Mouse (Mus musculus): ENCODE results near the gene Slc5a9. TPM values are rescaled to one million over a fixed set of nuclear protein-coding genes. Genes with fewer than 3 reads are reported as not detected.

Gene Slc5a9
- polyA plus RNA-seq, 1 experiment from 2014 or later, result 0.04 TPM

DNA sequence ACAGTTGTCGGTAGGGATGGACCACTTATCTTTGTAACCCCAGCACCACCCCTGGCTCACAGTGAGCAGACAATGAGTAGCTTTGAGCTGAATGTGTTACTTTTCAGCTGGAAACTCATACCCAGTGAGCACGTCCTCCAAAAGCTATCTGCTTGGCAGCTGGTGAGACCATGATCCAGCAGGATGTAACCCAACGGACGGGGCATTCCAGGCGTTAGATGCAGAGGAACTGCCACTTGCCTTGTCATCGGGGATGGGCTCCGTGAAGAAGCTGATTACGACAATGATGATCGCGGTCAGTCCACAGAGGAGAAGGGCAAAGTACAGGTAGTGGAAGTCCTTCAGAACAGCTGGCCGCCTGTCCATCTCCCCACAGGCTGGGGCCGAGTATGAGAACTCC, 19.2 kb downstream of the Slc5a9 start:
- Histone ChIP-seq H3K4me1 (ENCODE audit: control insufficient read depth, low read depth, low read length) (no peaks in the 10 kb centered on the region), H3K36me3 (ENCODE audit: control insufficient read depth, insufficient read depth) (no peaks in the 10 kb centered on the region), H3K4me2 (ENCODE audit: low read depth, low read length) (no peak overlapping the region), H3K27me3 (ENCODE audit: control insufficient read depth, insufficient read depth, low read depth, low read length) (no peaks in the 10 kb centered on the region), H3K27ac (ENCODE audit: low read length) (no peak overlapping the region), H3K9me3 (replicated peaks; ENCODE audit: control insufficient read depth, low read length) (no peaks in the 10 kb centered on the region), H3K4me3 (ENCODE audit: low read depth, low read length) (no peak overlapping the region), H3K9ac (ENCODE audit: low read depth, low read length) (no peak overlapping the region)
- 70% methylated on average over 12 of the region's 12 CpGs for WGBS (ENCODE audit: insufficient replicate concordance)
- ATAC-seq (ENCODE audit: low read depth), result no peak

- H3K27ac ChIP-seq (ENCODE audit: low read length), result no peak overlapping the region
- no peaks in the 10 kb centered on the region for H3K4me1 ChIP-seq (ENCODE audit: control insufficient read depth, low read depth, low read length)
- H3K36me3 ChIP-seq (ENCODE audit: control insufficient read depth, insufficient read depth), result no peaks in the 10 kb centered on the region
- H3K4me2 ChIP-seq (ENCODE audit: low read depth, low read length), result no peak overlapping the region
- H3K4me3 ChIP-seq (ENCODE audit: low read depth, low read length), result no peak overlapping the region
- no peaks in the 10 kb centered on the region for H3K9me3 ChIP-seq (replicated peaks; ENCODE audit: control insufficient read depth, low read length)
- no peaks in the 10 kb centered on the region for H3K27me3 ChIP-seq (ENCODE audit: control insufficient read depth, insufficient read depth, low read depth, low read length)
- no peak overlapping the region for H3K9ac ChIP-seq (ENCODE audit: low read depth, low read length)
- WGBS (ENCODE audit: insufficient replicate concordance), result 22% methylated on average over 4 of the region's 4 CpGs
- ATAC-seq (ENCODE audit: low read depth), result no peak
These were observed 22.4 kb downstream of the Slc5a9 start for GRCm38 (mm10) chr4:111880112-111880875.

- Histone ChIP-seq H3K27me3 (ENCODE audit: control insufficient read depth, insufficient read depth, low read depth, low read length) (no peaks in the 10 kb centered on the region), H3K4me2 (ENCODE audit: low read depth, low read length) (no peak overlapping the region), H3K4me1 (ENCODE audit: control insufficient read depth, low read depth, low read length) (no peaks in the 10 kb centered on the region), H3K36me3 (ENCODE audit: control insufficient read depth, insufficient read depth) (no peaks in the 10 kb centered on the region), H3K27ac (ENCODE audit: low read length) (no peak overlapping the region), H3K9ac (ENCODE audit: low read depth, low read length) (no peak overlapping the region), H3K9me3 (replicated peaks; ENCODE audit: control insufficient read depth, low read length) (no peaks in the 10 kb centered on the region), H3K4me3 (ENCODE audit: low read depth, low read length) (no peak overlapping the region)
- no peak for ATAC-seq (ENCODE audit: low read depth)
- 40% methylated on average over 2 of the region's 2 CpGs for WGBS (ENCODE audit: insufficient replicate concordance)
These were observed 34.8 kb downstream of the Slc5a9 start for GRCm38 (mm10) chr4:111867743-111868401.

DNA sequence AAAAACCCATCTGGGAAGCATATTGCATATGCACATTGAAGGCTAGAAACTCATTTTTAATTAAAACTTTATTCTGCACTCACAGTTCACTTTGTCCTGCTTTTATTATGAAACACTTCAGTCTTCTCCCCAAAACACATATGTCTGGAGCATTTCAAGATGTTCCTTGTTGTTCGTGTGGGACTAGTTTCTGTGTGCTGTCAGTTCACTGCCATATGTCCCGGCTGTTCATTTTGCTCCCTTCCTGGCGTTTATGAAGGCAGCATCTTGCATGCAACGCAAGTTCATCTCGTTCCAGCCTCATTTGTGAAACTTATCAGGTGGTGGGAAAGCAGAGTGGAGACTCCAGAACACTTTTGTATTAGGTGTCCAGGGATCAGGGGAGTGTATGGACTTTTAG, 36.0 kb downstream of the Slc5a9 start:
- Histone ChIP-seq H3K9me3 (replicated peaks; ENCODE audit: control insufficient read depth, low read length) (no peaks in the 10 kb centered on the region), H3K27me3 (ENCODE audit: control insufficient read depth, insufficient read depth, low read depth, low read length) (no peaks in the 10 kb centered on the region), H3K9ac (ENCODE audit: low read depth, low read length) (no peak overlapping the region), H3K4me2 (ENCODE audit: low read depth, low read length) (no peak overlapping the region), H3K4me1 (ENCODE audit: control insufficient read depth, low read depth, low read length) (no peaks in the 10 kb centered on the region), H3K27ac (ENCODE audit: low read length) (no peak overlapping the region), H3K4me3 (ENCODE audit: low read depth, low read length) (no peak overlapping the region), H3K36me3 (ENCODE audit: control insufficient read depth, insufficient read depth) (no peaks in the 10 kb centered on the region)
- 55% methylated on average over 5 of the region's 5 CpGs for WGBS (ENCODE audit: insufficient replicate concordance)
- no peak for ATAC-seq (ENCODE audit: low read depth)

- no peak overlapping the region for H3K27ac ChIP-seq (ENCODE audit: low read length)
- no peaks in the 10 kb centered on the region for H3K4me1 ChIP-seq (ENCODE audit: control insufficient read depth, low read depth, low read length)
- H3K27me3 ChIP-seq (ENCODE audit: control insufficient read depth, insufficient read depth, low read depth, low read length), result no peaks in the 10 kb centered on the region
- H3K4me3 ChIP-seq (ENCODE audit: low read depth, low read length), result no peak overlapping the region
- no peak overlapping the region for H3K4me2 ChIP-seq (ENCODE audit: low read depth, low read length)
- no peaks in the 10 kb centered on the region for H3K36me3 ChIP-seq (ENCODE audit: control insufficient read depth, insufficient read depth)
- no peak for ATAC-seq (ENCODE audit: low read depth)
- no peak overlapping the region for H3K9ac ChIP-seq (ENCODE audit: low read depth, low read length)
- no peaks in the 10 kb centered on the region for H3K9me3 ChIP-seq (replicated peaks; ENCODE audit: control insufficient read depth, low read length)
These were observed 50.1 kb downstream of the Slc5a9 start for GRCm38 (mm10) chr4:111852626-111853025.

GRCm38 (mm10) chr4:111838882-111839281, 63.8 kb downstream of the Slc5a9 start:
- no peak overlapping the region for H3K4me3 ChIP-seq (ENCODE audit: low read depth, low read length)
- H3K36me3 ChIP-seq (ENCODE audit: control insufficient read depth, insufficient read depth), result no peaks in the 10 kb centered on the region
- no peak overlapping the region for H3K27ac ChIP-seq (ENCODE audit: low read length)
- H3K27me3 ChIP-seq (ENCODE audit: control insufficient read depth, insufficient read depth, low read depth, low read length), result no peaks in the 10 kb centered on the region
- H3K4me1 ChIP-seq (ENCODE audit: control insufficient read depth, low read depth, low read length), result no peaks in the 10 kb centered on the region
- ATAC-seq (ENCODE audit: low read depth), result no peak
- no peak overlapping the region for H3K9ac ChIP-seq (ENCODE audit: low read depth, low read length)
- H3K4me2 ChIP-seq (ENCODE audit: low read depth, low read length), result no peak overlapping the region
- WGBS (ENCODE audit: insufficient replicate concordance), result 78% methylated on average over 6 of the region's 6 CpGs
- H3K9me3 ChIP-seq (replicated peaks; ENCODE audit: control insufficient read depth, low read length), result no peaks in the 10 kb centered on the region

Other genes with a start within 250 kb of the Slc5a9 start
- 2.9 and 3.0 TPM in 2 replicates for gene Spata6, start 182.9 kb downstream of the Slc5a9 start, polyA plus RNA-seq (2015; fragmentation: Nextera tagmentation; extraction: Ambion mirVana)
- not detected in 2 replicates for gene Skint8, start 16.5 kb upstream of the Slc5a9 start, polyA plus RNA-seq (2015; fragmentation: Nextera tagmentation; extraction: Ambion mirVana)
- gene Skint7, start 70.0 kb upstream of the Slc5a9 start, polyA plus RNA-seq (2015; fragmentation: Nextera tagmentation; extraction: Ambion mirVana), result not detected in 2 replicates
- not detected in 2 replicates for gene Skint1, start 103.4 kb upstream of the Slc5a9 start, polyA plus RNA-seq (2015; fragmentation: Nextera tagmentation; extraction: Ambion mirVana)
- not detected in 2 replicates for gene Skint4, start 169.1 kb upstream of the Slc5a9 start, polyA plus RNA-seq (2015; fragmentation: Nextera tagmentation; extraction: Ambion mirVana)